Mouse (Mus musculus) T-helper 1 cell (primary cell): ENCODE measurements around the gene Prkab1.

Experiments
- in situ Hi-C: fragments of 300-600 bp; cut with MboI, MseI; formaldehyde crosslinking; loops from one replicate; pipeline ENCODE4 v1.15.1; 2025; ENCODE audit warnings: high pct_unique_total_duplicates

The Prkab1 gene

GRCm38 (mm10) chr5:116024327-116024739, at the start of gene Prkab1:
Gene Prkab1, minus strand, starts transcription at chr5:116024508.
- in situ Hi-C loops: no loop called here

- in situ Hi-C loops: no loop called here
Measured at GRCm38 (mm10) chr5:116069618-116070017, 45.3 kb upstream of the Prkab1 start.

- in situ Hi-C loops: no loop called here
Measured at GRCm38 (mm10) chr5:116052826-116053225, 28.5 kb upstream of the Prkab1 start.

GRCm38 (mm10) chr5:116052171-116052570, 27.9 kb upstream of the Prkab1 start:
- in situ Hi-C loops: no loop called here

- in situ Hi-C loops: no loop called here
Measured at GRCm38 (mm10) chr5:116049821-116050220, 25.5 kb upstream of the Prkab1 start.

- in situ Hi-C loops: no loop called here
Measured at GRCm38 (mm10) chr5:116048321-116048720, 24.0 kb upstream of the Prkab1 start.

GRCm38 (mm10) chr5:116046246-116046645, 21.9 kb upstream of the Prkab1 start:
- in situ Hi-C loops: no loop called here

- in situ Hi-C loops: no loop called here
Measured at GRCm38 (mm10) chr5:116045581-116045980, 21.3 kb upstream of the Prkab1 start.

- in situ Hi-C loops: no loop called here
Measured at GRCm38 (mm10) chr5:116042241-116042640, 17.9 kb upstream of the Prkab1 start.

- in situ Hi-C loops: no loop called here
Measured at GRCm38 (mm10) chr5:116039706-116040105, 15.4 kb upstream of the Prkab1 start.

- in situ Hi-C loops: no loop called here
Measured at GRCm38 (mm10) chr5:116037731-116038130, 13.4 kb upstream of the Prkab1 start.

GRCm38 (mm10) chr5:116036465-116036864, 12.2 kb upstream of the Prkab1 start:
- in situ Hi-C loops: no loop called here

GRCm38 (mm10) chr5:116031190-116031577, 6.9 kb upstream of the Prkab1 start:
- in situ Hi-C loops: no loop called here

- in situ Hi-C loops: no loop called here
Measured at GRCm38 (mm10) chr5:116030566-116031189, 6.4 kb upstream of the Prkab1 start.

GRCm38 (mm10) chr5:116029071-116029470, 4.8 kb upstream of the Prkab1 start:
- in situ Hi-C loops: no loop called here

- in situ Hi-C loops: no loop called here
Measured at GRCm38 (mm10) chr5:116026561-116026960, 2.3 kb upstream of the Prkab1 start.

GRCm38 (mm10) chr5:116026107-116026506, 1.8 kb upstream of the Prkab1 start:
- in situ Hi-C loops: no loop called here

- in situ Hi-C loops: no loop called here
Measured at GRCm38 (mm10) chr5:116023821-116024284, 455 bp downstream of the Prkab1 start.

- in situ Hi-C loops: no loop called here
Measured at GRCm38 (mm10) chr5:116023251-116023661, 1.1 kb downstream of the Prkab1 start.

- in situ Hi-C loops: no loop called here
Measured at GRCm38 (mm10) chr5:116022658-116023200, 1.6 kb downstream of the Prkab1 start.

GRCm38 (mm10) chr5:116022131-116022530, 2.2 kb downstream of the Prkab1 start:
- in situ Hi-C loops: no loop called here

GRCm38 (mm10) chr5:116021552-116021951, 2.8 kb downstream of the Prkab1 start:
- in situ Hi-C loops: no loop called here

- in situ Hi-C loops: no loop called here
Measured at GRCm38 (mm10) chr5:116019371-116019770, 4.9 kb downstream of the Prkab1 start.

- in situ Hi-C loops: no loop called here
Measured at GRCm38 (mm10) chr5:116018784-116019183, 5.5 kb downstream of the Prkab1 start.
